Mouse (Mus musculus): ENCODE data around the gene Mettl26.

DNA sequence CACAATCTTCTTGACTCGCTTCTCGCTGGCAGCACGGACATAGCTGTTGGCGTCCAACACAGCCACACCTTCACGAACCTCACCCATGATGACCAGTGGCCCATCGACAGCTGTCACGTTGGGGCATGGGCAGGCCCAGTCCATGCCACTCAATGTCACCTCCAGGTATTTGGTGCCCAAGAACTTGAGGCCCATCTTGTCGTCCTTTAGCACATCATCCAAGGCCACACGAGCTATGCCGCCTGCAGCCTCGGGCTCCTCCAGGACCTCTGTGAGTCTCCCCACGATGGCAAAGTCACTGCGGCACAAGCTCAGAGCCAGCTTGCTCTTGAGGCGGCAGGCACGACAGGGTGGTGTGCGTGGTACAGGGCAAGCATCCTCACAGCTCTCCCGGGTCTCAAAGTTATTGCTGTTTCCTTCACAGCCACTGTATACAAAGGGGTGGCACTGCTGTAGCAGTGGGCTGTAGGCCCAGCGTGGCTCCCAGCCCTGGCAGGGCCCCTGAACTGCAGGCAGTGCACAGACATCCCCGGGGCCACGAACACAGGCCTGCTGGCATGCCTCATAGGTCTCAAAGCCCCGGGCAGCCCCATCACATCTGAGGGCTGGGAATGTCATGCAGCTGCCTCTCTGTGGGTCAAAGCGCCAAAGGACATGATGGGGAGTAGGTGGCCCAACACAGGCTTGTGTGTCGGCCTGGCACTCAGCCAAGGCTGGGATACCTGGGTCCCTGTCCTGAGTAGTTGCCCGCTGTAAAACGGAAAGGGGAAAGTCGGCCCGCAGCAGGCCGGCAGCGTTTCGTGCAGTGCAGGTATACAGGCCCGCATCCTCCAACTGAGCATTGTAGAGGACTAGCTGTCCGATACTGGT, 3.1 kb downstream of the Mettl26 start:
- no peak for TF ChIP-seq CTCF (IDR thresholded peaks at IDR 0.05; ENCODE audit: low read depth, low read length)
- no peak for TF ChIP-seq POLR2A (IDR thresholded peaks at IDR 0.05; ENCODE audit: borderline replicate concordance, low read depth, low read length)
